Mouse (Mus musculus) heart, adult 18-20 months (tissue): ENCODE data around the gene Yipf2. TPM values are rescaled to one million over a fixed set of nuclear protein-coding genes. Genes with fewer than 3 reads are reported as not detected.
A peak's percentile ranks its signal among the peaks of the same experiment; 100 is the strongest.

Source experiments
- DNase-seq, 2 experiments: peaks; one replicate each; pipeline ENCODE4 v3.0.0; 2021 to 2022; ENCODE audit warnings: mixed read lengths in 1 of 2
- long read RNA-seq, 2 experiments: library from polyadenylated mRNA; stranded (forward); transcript quantifications; one replicate each; pipeline ENCODE4 v2.0.0; 2021
- total RNA-seq, 2 experiments: library from RNA; stranded (reverse); gene quantifications; 2 replicates each; pipeline ENCODE4 v1.2.3; 2021

Yipf2 gene
- 1 to 10 TPM; 4.8 to 7.6 TPM for total RNA-seq
- long read RNA-seq, experiment 1, partial matches to known transcripts: 4 of 10 reads
- long read RNA-seq, experiment 1, other reads (novel, unspliced or antisense): 2 of 10 reads
- long read RNA-seq, experiment 2, partial matches to known transcripts: 3 of 5 reads
- long read RNA-seq, experiment 2, other reads (novel, unspliced or antisense): 1 of 5 reads

- peak; percentile 94 to 96 for DNase-seq
Measured at GRCm38 (mm10) chr9:21592703-21593121, at the start of gene Yipf2, which contains the start of gene Timm29. Gene Yipf2 (minus strand): TSS chr9:21592828. Gene Timm29 (plus strand): TSS chr9:21592722.

- DNase-seq: no peak
Measured at GRCm38 (mm10) chr9:21639031-21639430, 46.4 kb upstream of the Yipf2 start.

- no peak for DNase-seq
Measured at GRCm38 (mm10) chr9:21635639-21636038, 43.0 kb upstream of the Yipf2 start.

- DNase-seq: no peak
Measured at GRCm38 (mm10) chr9:21633106-21633505, 40.5 kb upstream of the Yipf2 start.

GRCm38 (mm10) chr9:21630673-21631072, 38.0 kb upstream of the Yipf2 start:
- peak; percentile 31 to 61 for DNase-seq

- DNase-seq: no peak
Measured at GRCm38 (mm10) chr9:21627145-21627795, 34.6 kb upstream of the Yipf2 start.

GRCm38 (mm10) chr9:21626571-21626970, 33.9 kb upstream of the Yipf2 start:
- no peak for DNase-seq

- no peak for DNase-seq
Measured at GRCm38 (mm10) chr9:21625342-21626339, 33.0 kb upstream of the Yipf2 start.

- no peak for DNase-seq
Measured at GRCm38 (mm10) chr9:21622676-21623075, 30.0 kb upstream of the Yipf2 start.

- no peak for DNase-seq
Measured at GRCm38 (mm10) chr9:21620229-21620628, 27.6 kb upstream of the Yipf2 start.

- peak in 1 of 2 experiments; percentile 39 for DNase-seq
Measured at GRCm38 (mm10) chr9:21617066-21617465, 24.4 kb upstream of the Yipf2 start.

GRCm38 (mm10) chr9:21616232-21616781, 23.7 kb upstream of the Yipf2 start:
- DNase-seq: peak; percentile 92 to 93

GRCm38 (mm10) chr9:21615617-21616231, 23.1 kb upstream of the Yipf2 start, which contains the start of gene Smarca4:
Gene Smarca4 (plus strand): TSS chr9:21616169.
- DNase-seq: peak; percentile 99 to 100

GRCm38 (mm10) chr9:21614864-21615616, 22.4 kb upstream of the Yipf2 start:
- DNase-seq: no peak

GRCm38 (mm10) chr9:21609861-21610260, 17.2 kb upstream of the Yipf2 start:
- DNase-seq: peak in 1 of 2 experiments; percentile 46

GRCm38 (mm10) chr9:21606648-21607047, 14.0 kb upstream of the Yipf2 start:
- no peak for DNase-seq

GRCm38 (mm10) chr9:21605865-21606264, 13.2 kb upstream of the Yipf2 start:
- DNase-seq: no peak

- no peak for DNase-seq
Measured at GRCm38 (mm10) chr9:21604119-21604518, 11.5 kb upstream of the Yipf2 start.

GRCm38 (mm10) chr9:21601722-21602399, 9.2 kb upstream of the Yipf2 start:
- DNase-seq: peak; percentile 67 to 80

GRCm38 (mm10) chr9:21601073-21601472, 8.4 kb upstream of the Yipf2 start:
- no peak for DNase-seq
